Mouse (Mus musculus): ENCODE data around the gene Serpina10. TPM values are rescaled to one million over a fixed set of nuclear protein-coding genes. Genes with fewer than 3 reads are reported as not detected.

The Serpina10 gene
- total and polyA plus RNA-seq, 3 experiments, result not detected

DNA sequence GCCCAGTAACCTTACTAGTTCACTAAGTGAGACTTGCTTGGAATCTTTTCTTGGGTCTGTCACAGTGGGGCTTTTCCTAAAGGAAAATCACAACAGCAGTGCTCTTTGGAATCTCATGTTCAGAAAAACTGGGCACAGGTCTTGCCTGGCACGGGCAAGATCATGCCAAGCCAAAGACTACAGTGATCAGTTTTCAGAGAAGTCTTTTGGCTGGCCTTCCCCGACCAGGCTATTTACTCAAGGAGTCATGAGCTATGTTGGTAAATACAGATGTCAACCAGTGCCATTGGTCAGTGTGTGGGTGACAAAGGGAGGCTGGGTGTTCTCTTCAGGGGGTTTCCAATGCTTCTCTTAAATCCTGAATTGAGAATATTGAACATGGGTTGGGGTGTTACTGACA lies 27.9 kb upstream of the Serpina10 start:
- H3K9me3 ChIP-seq (replicated peaks; ENCODE audit: low read length), result no peaks in the 10 kb centered on the region
- in situ Hi-C loops (cut with MboI; ENCODE audit: low pct_ligation_motif_present, low pct_unique_long_range_greater_than_20kb, low sequenced_read_pairs), result no loop called here

DNA sequence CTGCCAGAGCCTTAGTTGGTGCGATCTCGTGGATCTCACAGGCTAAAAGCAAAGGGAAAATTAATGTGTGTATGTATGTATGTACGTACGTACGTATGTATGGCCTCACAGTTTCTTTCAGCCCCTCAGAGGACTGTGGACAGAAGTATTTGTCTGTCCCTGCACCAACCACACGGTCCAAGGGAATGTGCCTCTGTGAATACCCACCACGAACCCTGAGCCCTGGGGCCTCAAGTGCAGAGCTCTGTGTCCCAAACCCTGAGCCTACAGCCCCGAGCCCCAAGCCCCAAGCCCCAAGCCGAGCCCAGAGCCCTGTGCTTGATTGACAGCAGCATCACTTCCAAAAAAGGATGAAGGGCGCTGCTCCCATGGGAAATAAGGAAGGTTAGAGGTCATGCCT lies 26.7 kb upstream of the Serpina10 start:
- Histone ChIP-seq H3K9me3 (replicated peaks; ENCODE audit: low read length) (no peaks in the 10 kb centered on the region), H3K27ac (ENCODE audit: insufficient read depth, low read depth) (no peak overlapping the region), H3K4me3 (replicated peaks in 1 of 3; ENCODE audit: low read depth in 2 of 3, low read length in 2 of 3, poor library complexity in 1 of 3) (no peak overlapping the region), H3K27me3 (replicated peaks) (peaks cover 82% of the 10 kb centered on the region), H3K4me1 (ENCODE audit: control insufficient read depth in 1 of 2, insufficient read depth in 2 of 2) (no peaks in the 10 kb centered on the region; a peak in 1 of 4 replicates), H3K9ac (ENCODE audit: insufficient read depth, low read depth) (no peak overlapping the region), H3K4me2 (ENCODE audit: insufficient read depth, low read depth, poor library complexity, severe bottlenecking) (no peak overlapping the region), H3K79me2 (replicated peaks; ENCODE audit: control insufficient read depth, extremely low read depth, insufficient read depth, poor library complexity, severe bottlenecking) (no peaks in the 10 kb centered on the region), H3K36me3 (replicated peaks in 1 of 2; ENCODE audit: control insufficient read depth in 1 of 2, insufficient read depth in 1 of 2, low read length in 1 of 2) (no peaks in the 10 kb centered on the region)
- in situ Hi-C loops (cut with MboI; ENCODE audit: low pct_ligation_motif_present, low pct_unique_long_range_greater_than_20kb, low sequenced_read_pairs), result no loop called here
- dilution Hi-C loops (cut with MboI; ENCODE audit: extremely low pct_ligation_motif_present, extremely low pct_unique_long_range_greater_than_20kb, low sequenced_read_pairs), result no loop called here
- DNase-seq (ENCODE audit: extremely low read depth), result no peak
- no peak for TF ChIP-seq CTCF (conservative IDR thresholded peaks at IDR 0.05 in 1 of 2, IDR thresholded peaks at IDR 0.05 in 1 of 2; ENCODE audit: low read depth in 2 of 2, low read length in 2 of 2)
- TF ChIP-seq ETS1 (conservative IDR thresholded peaks at IDR 0.05; ENCODE audit: low read depth, low read length), result no peak

More for the DNA sequence above, 27.9 kb upstream of the Serpina10 start:
- Histone ChIP-seq H3K36me3 (replicated peaks in 1 of 2; ENCODE audit: control insufficient read depth in 1 of 2, insufficient read depth in 1 of 2, low read length in 1 of 2) (no peaks in the 10 kb centered on the region), H3K4me1 (ENCODE audit: control insufficient read depth in 1 of 2, insufficient read depth in 2 of 2) (no peaks in the 10 kb centered on the region; a peak in 1 of 4 replicates), H3K27me3 (replicated peaks) (peaks cover 78% of the 10 kb centered on the region), H3K4me3 (replicated peaks in 1 of 3; ENCODE audit: low read depth in 2 of 3, low read length in 2 of 3, poor library complexity in 1 of 3) (no peak overlapping the region), H3K9ac (ENCODE audit: insufficient read depth, low read depth) (no peak overlapping the region), H3K79me2 (replicated peaks; ENCODE audit: control insufficient read depth, extremely low read depth, insufficient read depth, poor library complexity, severe bottlenecking) (no peaks in the 10 kb centered on the region), H3K27ac (ENCODE audit: insufficient read depth, low read depth) (no peak overlapping the region), H3K4me2 (ENCODE audit: insufficient read depth, low read depth, poor library complexity, severe bottlenecking) (no peak overlapping the region)
- dilution Hi-C loops (cut with MboI; ENCODE audit: extremely low pct_ligation_motif_present, extremely low pct_unique_long_range_greater_than_20kb, low sequenced_read_pairs), result no loop called here
- TF ChIP-seq USF1 (IDR thresholded peaks at IDR 0.05; ENCODE audit: low read depth, low read length), result no peak
- no peak for TF ChIP-seq GABPA (IDR thresholded peaks at IDR 0.05; ENCODE audit: insufficient replicate concordance, low read depth, low read length)
- no peak for TF ChIP-seq ZNF384 (IDR thresholded peaks at IDR 0.05; ENCODE audit: low read depth, low read length)
- no peak for TF ChIP-seq NELFE (IDR thresholded peaks at IDR 0.05; ENCODE audit: low read depth, low read length)
- TF ChIP-seq ZC3H11A (IDR thresholded peaks at IDR 0.05; ENCODE audit: low read depth, low read length), result no peak
- TF ChIP-seq CTCF (conservative IDR thresholded peaks at IDR 0.05 in 1 of 2, IDR thresholded peaks at IDR 0.05 in 1 of 2; ENCODE audit: low read depth in 2 of 2, low read length in 2 of 2), result no peak
- TF ChIP-seq RCOR1 (conservative IDR thresholded peaks at IDR 0.05; ENCODE audit: low read depth, low read length), result no peak
- no peak for TF ChIP-seq E2F4 (IDR thresholded peaks at IDR 0.05; ENCODE audit: insufficient replicate concordance, low read depth, low read length)
- TF ChIP-seq MAZ (IDR thresholded peaks at IDR 0.05; ENCODE audit: low read depth, low read length), result no peak
- TF ChIP-seq ZKSCAN1 (IDR thresholded peaks at IDR 0.05; ENCODE audit: borderline replicate concordance, low read depth, low read length), result no peak
- no peak for TF ChIP-seq SMC3 (IDR thresholded peaks at IDR 0.05; ENCODE audit: low read depth, low read length)
- no peak for TF ChIP-seq JUN (IDR thresholded peaks at IDR 0.05; ENCODE audit: insufficient read depth, low read depth, low read length)
- TF ChIP-seq MYC (IDR thresholded peaks at IDR 0.05; ENCODE audit: low read depth, low read length), result no peak
- no peak for TF ChIP-seq PAX5 (IDR thresholded peaks at IDR 0.05; ENCODE audit: low read length)
- TF ChIP-seq ETS1 (conservative IDR thresholded peaks at IDR 0.05; ENCODE audit: low read depth, low read length), result no peak
- DNase-seq (ENCODE audit: extremely low read depth), result no peak

Measured in CH12.LX (cell line).